Mouse (Mus musculus): ENCODE measurements around the gene Acbd4.

DNA sequence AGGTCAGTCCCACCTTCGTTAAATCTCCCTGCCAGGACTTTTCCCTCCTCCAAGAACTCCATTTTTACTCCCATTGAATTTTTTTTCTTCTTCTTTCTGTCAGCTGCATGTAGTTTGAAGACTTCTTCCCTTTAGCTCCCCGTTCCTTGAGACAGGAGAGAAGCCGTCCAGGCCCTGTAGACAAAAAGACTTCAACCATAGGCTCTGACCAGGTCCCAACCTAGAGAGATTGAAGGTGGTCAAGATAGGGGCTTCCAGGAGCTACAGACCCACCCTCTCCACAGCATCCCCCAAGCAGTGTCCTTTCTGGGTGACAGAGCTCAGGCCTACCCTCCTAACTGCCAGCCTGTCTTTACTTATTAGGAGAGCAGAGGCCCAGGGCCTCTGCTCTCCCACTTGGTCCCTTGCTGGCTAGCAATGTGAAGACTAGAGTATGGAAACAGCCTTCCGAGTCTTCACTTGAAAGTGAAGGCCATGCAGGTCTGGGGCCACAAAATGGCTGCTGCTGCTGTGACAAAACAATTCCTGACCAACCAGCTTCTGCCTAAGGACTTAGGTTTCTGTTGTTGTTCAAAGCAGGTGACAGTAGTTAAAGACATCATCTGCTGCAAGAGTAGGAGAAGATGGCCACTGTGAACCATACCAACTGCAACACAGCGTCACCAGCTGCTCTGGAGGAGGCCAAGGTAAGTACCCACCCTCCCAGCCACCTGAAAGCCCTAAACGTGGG, 32.1 kb downstream of the Acbd4 start:
- TF ChIP-seq HCFC1 (IDR thresholded peaks at IDR 0.05; ENCODE audit: borderline replicate concordance, insufficient read depth, low read length), result no peak
- no peak for TF ChIP-seq MAFK (IDR thresholded peaks at IDR 0.05; ENCODE audit: insufficient read depth, low read depth, low read length)
